In the genomic region with DNA sequence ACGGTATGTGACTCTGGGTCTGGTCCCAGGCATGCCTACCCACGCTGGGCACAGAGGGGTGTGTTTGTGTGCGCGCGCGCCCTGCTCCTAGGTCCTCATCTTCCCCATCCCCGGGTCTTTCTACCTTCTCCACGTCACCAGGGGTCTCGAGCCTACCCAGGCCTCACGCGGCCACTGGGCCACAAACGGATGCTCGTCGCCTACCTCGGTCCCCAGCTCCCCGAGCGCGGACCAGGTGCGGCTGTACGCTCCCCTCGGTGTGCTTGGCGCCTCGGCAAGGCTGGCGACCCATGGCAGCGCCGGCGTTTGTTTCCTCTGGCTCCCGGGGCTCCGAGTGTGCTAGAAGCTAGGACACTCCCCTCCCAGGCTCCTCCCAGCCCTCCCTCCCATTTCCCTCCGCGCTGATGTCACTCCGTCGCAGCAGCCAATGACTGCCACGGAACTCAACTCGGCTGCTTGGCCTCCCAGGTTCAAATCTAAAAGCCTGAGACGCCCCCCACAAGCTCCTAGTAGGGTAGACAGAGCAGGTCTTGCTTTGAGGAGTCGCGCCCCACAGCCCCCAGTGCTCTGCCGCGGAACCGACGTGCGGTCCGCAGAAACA, we compare ENCODE assay signal across 8 mouse cellular contexts. TPM values are rescaled to one million over a fixed set of nuclear protein-coding genes. Genes with fewer than 3 reads are reported as not detected.
DNase-seq lines count a peak whose midpoint lies in the region; ATAC-seq and TF ChIP-seq lines count a peak whose summit lies in the region.

A gene (minus strand): TSS at position 398 of the 601 bp plus-strand sequence.

- H3K4me1 ChIP-seq in hindbrain, embryonic 16.5 days (ENCODE audit: control insufficient read depth, insufficient read depth, low read depth, low read length) = peaks cover 35% of the 10 kb centered on the region

- peak within 1 kb of the TSS; percentile 99 for H3K9ac ChIP-seq in hindbrain, embryonic 16.5 days (ENCODE audit: low read depth, low read length)

- no peaks in the 10 kb centered on the region for H3K27me3 ChIP-seq in hindbrain, embryonic 16.5 days (replicated peaks; ENCODE audit: control insufficient read depth, insufficient read depth, low read length)

- H3K9me3 ChIP-seq in hindbrain, embryonic 16.5 days (ENCODE audit: control insufficient read depth, low read length) = no peaks in the 10 kb centered on the region

- peak; percentile 89 for DNase-seq in gastrocnemius, adult 2 months
- peak; percentile 65 to 74 for DNase-seq in left cerebral cortex, adult 18-20 months (ENCODE audit: low spot score in 2 of 2)
- peak; percentile 73 for DNase-seq in retina, postnatal 7 days (ENCODE audit: low read depth, low spot score)
- peak; percentile 67 to 74 for DNase-seq in urinary bladder, adult 18-20 months (ENCODE audit: low spot score in 2 of 2)

- ATAC-seq in activated CD4-positive, CD25-positive, alpha-beta regulatory T cell, adult 4 months = peak; percentile 86
- ATAC-seq in common myeloid progenitor, adult 5-6 weeks (replicated peaks; ENCODE audit: low read depth, poor library complexity, severe bottlenecking) = peak; percentile 60
- peak; percentile 92 for ATAC-seq in hindbrain, embryonic 16.5 days

- H3K79me2 ChIP-seq in macrophage (ENCODE audit: inconsistent target) = peaks cover 49% of the 10 kb centered on the region

- no peak for TF ChIP-seq CTCF in gastrocnemius, adult 2 months (IDR thresholded peaks at IDR 0.05)

- peak within 1 kb of the TSS; percentile 90 for H3K4me2 ChIP-seq in hindbrain, embryonic 16.5 days (ENCODE audit: low read length)

- H3K4me3 ChIP-seq in gastrocnemius, adult 2 months = peak within 1 kb of the TSS; percentile 94
- H3K4me3 ChIP-seq in hindbrain, embryonic 16.5 days (ENCODE audit: low read length) = peak within 1 kb of the TSS; percentile 94
- peak within 1 kb of the TSS; percentile 78 for H3K4me3 ChIP-seq in macrophage (ENCODE audit: inconsistent target)

- intact Hi-C loops in gastrocnemius, adult 2 months (cut with DNase I) = loop anchor here (2.0 to 5.0 kb wide), 3 partner anchors 49 to 104 kb away; a partner anchor contains a TSS

- WGBS in hindbrain, embryonic 16.5 days = 0% methylated on average over 44 of the region's 44 CpGs
- under 1% methylated on average over 44 of the region's 44 CpGs for WGBS in macrophage (ENCODE audit: missing documents)

- H3K36me3 ChIP-seq in hindbrain, embryonic 16.5 days (ENCODE audit: control insufficient read depth, insufficient read depth, low read length) = no peaks in the 10 kb centered on the region
- no peaks in the 10 kb centered on the region for H3K36me3 ChIP-seq in macrophage (ENCODE audit: inconsistent target)

- H3K27ac ChIP-seq in gastrocnemius, adult 2 months = peak within 1 kb of the TSS; percentile 95
- H3K27ac ChIP-seq in hindbrain, embryonic 16.5 days (ENCODE audit: low read depth, low read length) = peak within 1 kb of the TSS; percentile 97
- H3K27ac ChIP-seq in macrophage = peak within 1 kb of the TSS; percentile 96

RNA-seq across cellular contexts. Expression of the gene that starts here (rescaled TPM):
- polyA plus RNA-seq in activated CD4-positive, CD25-positive, alpha-beta regulatory T cell, adult 4 months (2017; shearing (Covaris generic)) = 1 to 10 TPM; 2.4 to 2.5 TPM
- total RNA-seq in common myeloid progenitor, adult 5-6 weeks (2017) = 10.9 and 12.4 TPM in 2 replicates
- 1 to 10 TPM; 5.2 to 9.1 TPM for total RNA-seq in gastrocnemius, adult 2 months (2021)
- 72.2 and 80.1 TPM in 2 replicates for polyA plus RNA-seq in hindbrain, embryonic 16.5 days (2015; fragmentation: Nextera tagmentation; extraction: Ambion mirVana)
- total RNA-seq in left cerebral cortex, adult 18-20 months (2021) = 10 to 100 TPM; 26.6 to 28.8 TPM
- 100 to 1,000 TPM in 6 of 26 experiments, 10 to 100 TPM in 14, 1 to 10 TPM in 6; 5.0 to 155 (median 36.6) TPM for total RNA-seq in macrophage (2018; cell fraction: chromatin; rRNA removed)
- 100 to 1,000 TPM in 7 of 26 experiments, 10 to 100 TPM in 19; 17.2 to 237 (median 26.6) TPM for total RNA-seq in macrophage (2018; cell fraction: cytosol; rRNA removed)
- 100 to 1,000 TPM in 8 of 26 experiments, 10 to 100 TPM in 18; 15.6 to 179 (median 63.8) TPM for total RNA-seq in macrophage (2018; cell fraction: nucleus; rRNA removed)
- 6.8 to 16.9 TPM (median 13.4 TPM) in 3 replicates for polyA plus RNA-seq in macrophage (2018)

Comparison
In these comparisons a context has a peak if more than half of its experiments do, and no peak if none do; other contexts are left out.
1. Peak in every context shown above with its lines: DNase-seq, ATAC-seq, H3K4me3 ChIP-seq and H3K27ac ChIP-seq.